Comparison of ENCODE assay signal across 20 mouse cellular contexts in genomic region chr16:75961487-75961886, GRCm38 (mm10).
DNase-seq lines count a peak whose midpoint lies in the region; ATAC-seq and TF ChIP-seq lines count a peak whose summit lies in the region.
"Had no signal": no experiment of that assay in that cellular context is flagged by ENCODE, and none has a peak within 500 bp of the region (broad histone marks: within the 10 kb centered on the region; RNA-seq: fewer than 3 reads in every experiment).

No protein-coding gene starts in this region.

- H3K27me3 ChIP-seq in liver, adult 2 months (ENCODE audit: control insufficient read depth, insufficient read depth, low read length) = no peaks in the 10 kb centered on the region
- H3K27me3 ChIP-seq in liver, embryonic 12.5 days (replicated peaks) = no peaks in the 10 kb centered on the region
- no peaks in the 10 kb centered on the region for H3K27me3 ChIP-seq in stomach, embryonic 14.5 days (ENCODE audit: control insufficient read depth, insufficient read depth, low read length)
- no peaks in the 10 kb centered on the region for H3K27me3 ChIP-seq in stomach, postnatal 0 days (ENCODE audit: control insufficient read depth, insufficient read depth, low read length)
- H3K27me3 ChIP-seq in stomach, embryonic 16.5 days (ENCODE audit: control insufficient read depth, insufficient read depth, low read length) = no peaks in the 10 kb centered on the region
- H3K27me3 ChIP-seq: embryonic facial prominence, embryonic 15.5 days; hindbrain, embryonic 12.5 days; liver, embryonic 13.5 days had no signal

- 59% methylated on average over 5 of the region's 5 CpGs for WGBS in liver, adult 2 months
- WGBS in liver, embryonic 12.5 days (ENCODE audit: insufficient replicate concordance) = 64% methylated on average over 5 of the region's 5 CpGs
- WGBS in stomach, embryonic 14.5 days = 25% methylated on average over 5 of the region's 5 CpGs
- 26% methylated on average over 5 of the region's 5 CpGs for WGBS in stomach, postnatal 0 days
- 34% methylated on average over 5 of the region's 5 CpGs for WGBS in stomach, embryonic 16.5 days

- no peak overlapping the region for H3K4me2 ChIP-seq in liver, embryonic 12.5 days
- H3K4me2 ChIP-seq in stomach, embryonic 14.5 days (replicated peaks; ENCODE audit: low read depth, low read length) = no peak overlapping the region
- H3K4me2 ChIP-seq in stomach, postnatal 0 days (replicated peaks; ENCODE audit: low read depth) = no peak overlapping the region
- no peak overlapping the region for H3K4me2 ChIP-seq in stomach, embryonic 16.5 days (ENCODE audit: low read depth, low read length)
- H3K4me2 ChIP-seq: embryonic facial prominence, embryonic 15.5 days; heart, embryonic 11.5 days; hindbrain, embryonic 12.5 days; liver, embryonic 13.5 days had no signal

- no peak for TF ChIP-seq EP300 in stomach, postnatal 0 days (optimal IDR thresholded peaks at IDR 0.05)

- TF ChIP-seq POLR2A in liver, adult 2 months (IDR thresholded peaks at IDR 0.05; ENCODE audit: extremely low read depth, insufficient read depth, low read length) = no peak

- no peak overlapping the region for H3K27ac ChIP-seq in liver, adult 2 months (replicated peaks; ENCODE audit: insufficient read depth, low read depth, low read length)
- H3K27ac ChIP-seq in liver, embryonic 12.5 days = no peak overlapping the region
- H3K27ac ChIP-seq in stomach, embryonic 14.5 days (ENCODE audit: low read length) = no peak overlapping the region
- no peak overlapping the region for H3K27ac ChIP-seq in stomach, postnatal 0 days (replicated peaks)
- H3K27ac ChIP-seq in stomach, embryonic 16.5 days (ENCODE audit: low read length) = no peak overlapping the region
- H3K27ac ChIP-seq: embryonic facial prominence, embryonic 15.5 days; forebrain, embryonic 10.5 days; hindbrain, embryonic 12.5 days; liver, embryonic 13.5 days had no signal

- peak; percentile 22 for DNase-seq in liver, adult 2 months (ENCODE audit: extremely low read depth, low read depth, low spot score)
- DNase-seq in stomach, postnatal 0 days (ENCODE audit: low spot score) = no peak
- peak; percentile 4 for DNase-seq in embryo, embryonic 9.5 days (ENCODE audit: extremely low spot score)
- no peak for DNase-seq in right cerebral cortex, adult 2 months (ENCODE audit: low spot score in 2 of 2)
- no peak for DNase-seq in left cerebral cortex, postnatal 14 days (ENCODE audit: low spot score in 2 of 2)
- DNase-seq: cerebellum, adult 8-10 months; forebrain, postnatal 0 days; left cerebral cortex, postnatal 4 days; midbrain, embryonic 14.5 days; right cerebral cortex, postnatal 14 days; thymus, postnatal 25 days had no signal

- no peak for ATAC-seq in liver, embryonic 12.5 days
- ATAC-seq in stomach, embryonic 14.5 days (ENCODE audit: insufficient number of reproducible peaks, insufficient read depth, low FRiP score, low read depth) = 0 out of 2 replicates have a peak, but pooled peaks have one; percentile 53
- ATAC-seq in stomach, postnatal 0 days (ENCODE audit: low FRiP score, low TSS enrichment) = no peak
- peak; percentile 25; the same call in 1 of the 2 replicates for ATAC-seq in stomach, embryonic 16.5 days (ENCODE audit: insufficient read depth, low FRiP score)
- ATAC-seq: forebrain, postnatal 0 days had no signal

- no peak overlapping the region for H3K4me3 ChIP-seq in liver, adult 2 months (ENCODE audit: insufficient read depth, low read depth, low read length)
- no peak overlapping the region for H3K4me3 ChIP-seq in liver, embryonic 12.5 days
- H3K4me3 ChIP-seq in stomach, embryonic 14.5 days (ENCODE audit: low read depth, low read length) = no peak overlapping the region
- no peak overlapping the region for H3K4me3 ChIP-seq in stomach, postnatal 0 days (ENCODE audit: low read depth, low read length)
- H3K4me3 ChIP-seq in stomach, embryonic 16.5 days (replicated peaks; ENCODE audit: low read length) = no peak overlapping the region
- H3K4me3 ChIP-seq: embryonic facial prominence, embryonic 15.5 days; forebrain, embryonic 10.5 days; hindbrain, embryonic 12.5 days; liver, embryonic 13.5 days; myocyte had no signal

- H3K9me3 ChIP-seq in liver, embryonic 12.5 days (replicated peaks) = no peaks in the 10 kb centered on the region
- H3K9me3 ChIP-seq in stomach, embryonic 14.5 days (ENCODE audit: control insufficient read depth, low read depth, low read length) = no peaks in the 10 kb centered on the region
- H3K9me3 ChIP-seq in stomach, postnatal 0 days (ENCODE audit: control insufficient read depth, low read length) = no peaks in the 10 kb centered on the region
- H3K9me3 ChIP-seq in stomach, embryonic 16.5 days (replicated peaks; ENCODE audit: control insufficient read depth, low read length) = no peaks in the 10 kb centered on the region
- H3K9me3 ChIP-seq: embryonic facial prominence, embryonic 15.5 days; forebrain, embryonic 10.5 days; hindbrain, embryonic 12.5 days; liver, embryonic 13.5 days had no signal

- intact Hi-C loops in left cerebral cortex, postnatal 14 days (cut with DNase I) = no loop called here

- TF ChIP-seq CTCF in liver, adult 2 months (IDR thresholded peaks at IDR 0.05; ENCODE audit: low read depth, low read length) = no peak
- TF ChIP-seq CTCF in stomach, postnatal 0 days (IDR thresholded peaks at IDR 0.05; ENCODE audit: low read depth) = no peak

- no peaks in the 10 kb centered on the region for H3K36me3 ChIP-seq in liver, adult 2 months (ENCODE audit: control insufficient read depth, insufficient read depth, low read length)
- H3K36me3 ChIP-seq in liver, embryonic 12.5 days = no peaks in the 10 kb centered on the region
- H3K36me3 ChIP-seq in stomach, embryonic 14.5 days (ENCODE audit: control insufficient read depth, insufficient read depth, low read length) = no peaks in the 10 kb centered on the region
- no peaks in the 10 kb centered on the region for H3K36me3 ChIP-seq in stomach, postnatal 0 days (ENCODE audit: control insufficient read depth, insufficient read depth, low read length)
- H3K36me3 ChIP-seq in stomach, embryonic 16.5 days (ENCODE audit: control insufficient read depth, insufficient read depth, low read length) = no peaks in the 10 kb centered on the region
- H3K36me3 ChIP-seq: embryonic facial prominence, embryonic 15.5 days; forebrain, embryonic 10.5 days; hindbrain, embryonic 12.5 days; liver, embryonic 13.5 days had no signal

- no peaks in the 10 kb centered on the region for H3K79me2 ChIP-seq in liver, adult 2 months (ENCODE audit: control insufficient read depth, insufficient read depth, low read length)

- H3K9ac ChIP-seq in liver, adult 2 months (ENCODE audit: low read depth, low read length) = no peak overlapping the region
- H3K9ac ChIP-seq in liver, embryonic 12.5 days = no peak overlapping the region
- H3K9ac ChIP-seq in stomach, embryonic 14.5 days (replicated peaks; ENCODE audit: low read depth, low read length) = no peak overlapping the region
- H3K9ac ChIP-seq in stomach, postnatal 0 days (ENCODE audit: low read length) = no peak overlapping the region
- H3K9ac ChIP-seq in stomach, embryonic 16.5 days (ENCODE audit: low read length) = no peak overlapping the region
- H3K9ac ChIP-seq: embryonic facial prominence, embryonic 15.5 days; forebrain, postnatal 0 days; hindbrain, embryonic 12.5 days; liver, embryonic 13.5 days had no signal

- no peaks in the 10 kb centered on the region for H3K4me1 ChIP-seq in liver, adult 2 months (ENCODE audit: control insufficient read depth, insufficient read depth, low read length)
- no peaks in the 10 kb centered on the region for H3K4me1 ChIP-seq in liver, embryonic 12.5 days
- H3K4me1 ChIP-seq in stomach, embryonic 14.5 days (ENCODE audit: control insufficient read depth, insufficient read depth, low read length) = no peaks in the 10 kb centered on the region
- H3K4me1 ChIP-seq in stomach, postnatal 0 days (replicated peaks; ENCODE audit: control insufficient read depth, insufficient read depth) = no peaks in the 10 kb centered on the region
- 0 out of 2 replicates have a peak, but pooled peaks cover 4% of the 10 kb centered on the region for H3K4me1 ChIP-seq in stomach, embryonic 16.5 days (ENCODE audit: control insufficient read depth, insufficient read depth, low read length)
- H3K4me1 ChIP-seq: embryonic facial prominence, embryonic 15.5 days; forebrain, embryonic 10.5 days; hindbrain, embryonic 12.5 days; liver, embryonic 13.5 days had no signal

Comparison
In these comparisons a context has a peak if more than half of its experiments do, and no peak if none do; other contexts are left out.
1. ATAC-seq: peak in stomach, embryonic 14.5 days (single experiment) and stomach, embryonic 16.5 days (single experiment); none in liver, embryonic 12.5 days (single experiment) and stomach, postnatal 0 days (single experiment).
2. DNase-seq: peak in liver, adult 2 months (single experiment) and embryo, embryonic 9.5 days (single experiment); none in stomach, postnatal 0 days (single experiment), right cerebral cortex, adult 2 months (0 of 2) and left cerebral cortex, postnatal 14 days (0 of 2).